Mouse (Mus musculus) kidney, adult 11 months (tissue): ENCODE data around the gene Snapc3.
"Not testable (repeated sequence)": the region's sequence is repeated elsewhere in the genome, so short reads cannot be mapped to it uniquely, and the experiment has no call there.

Experiments used
- DNase-seq: peaks from one replicate; pipeline ENCODE4 v3.0.0; 2022

Snapc3 gene

DNA sequence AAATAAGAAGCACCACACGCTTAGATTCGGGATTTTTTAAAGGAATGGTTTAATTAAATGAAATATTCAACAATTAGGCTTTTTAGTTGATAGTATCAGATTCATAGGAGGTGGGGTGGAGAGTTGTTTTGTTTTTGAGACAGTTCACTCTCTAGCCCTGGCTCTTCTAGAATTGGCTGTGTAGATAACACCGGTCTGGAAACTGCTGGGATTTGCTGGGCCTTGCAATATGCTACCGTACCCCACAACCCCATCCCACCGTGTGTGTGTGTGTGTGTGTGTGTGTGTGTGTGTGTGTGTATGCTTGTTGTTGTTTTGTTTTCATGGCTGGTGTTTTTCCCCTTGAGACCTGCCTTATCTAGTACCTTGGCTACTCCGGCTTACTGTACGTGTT, 83.5 kb downstream of the Snapc3 start:
- DNase-seq, result no peak

DNA sequence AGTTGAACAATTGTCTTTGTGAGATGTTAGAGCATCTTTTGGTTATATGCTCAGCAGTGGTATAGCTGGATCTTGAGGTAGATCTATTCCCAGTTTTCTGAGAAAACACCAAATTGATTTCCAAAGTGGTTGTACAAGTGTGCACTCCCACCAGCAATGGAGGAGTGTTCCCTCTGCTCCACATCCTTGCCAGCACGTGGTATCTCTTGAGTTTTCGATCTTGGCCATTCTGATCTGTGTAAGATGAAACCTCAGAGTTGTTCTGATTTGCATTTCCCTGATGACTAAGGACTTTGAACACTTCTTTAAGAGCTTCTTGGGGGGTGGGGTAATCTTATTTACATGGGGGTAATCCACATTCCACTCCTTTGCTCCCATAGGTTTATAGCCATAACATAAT, 92.1 kb downstream of the Snapc3 start:
- no peak for DNase-seq

DNA sequence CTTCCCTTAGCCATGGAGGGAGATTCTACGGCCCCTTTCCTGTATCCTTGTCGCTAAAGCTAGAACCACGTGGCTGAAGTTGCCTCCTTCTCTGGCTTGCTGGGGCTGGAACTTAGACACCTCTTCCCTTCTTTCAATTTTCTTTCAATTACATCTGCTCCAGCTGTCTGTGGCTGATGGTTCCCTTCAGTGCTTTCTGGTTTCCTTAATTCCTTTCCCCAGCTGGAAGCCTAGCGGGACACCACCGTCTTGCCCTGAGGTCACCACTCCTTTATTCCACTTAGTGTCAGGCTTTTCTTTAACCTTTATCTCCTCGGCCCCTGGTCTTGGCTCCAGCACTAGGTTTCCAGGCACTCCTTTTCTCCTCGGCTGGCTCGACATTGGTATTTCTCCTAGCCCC, 93.6 kb downstream of the Snapc3 start:
- no peak for DNase-seq

DNA sequence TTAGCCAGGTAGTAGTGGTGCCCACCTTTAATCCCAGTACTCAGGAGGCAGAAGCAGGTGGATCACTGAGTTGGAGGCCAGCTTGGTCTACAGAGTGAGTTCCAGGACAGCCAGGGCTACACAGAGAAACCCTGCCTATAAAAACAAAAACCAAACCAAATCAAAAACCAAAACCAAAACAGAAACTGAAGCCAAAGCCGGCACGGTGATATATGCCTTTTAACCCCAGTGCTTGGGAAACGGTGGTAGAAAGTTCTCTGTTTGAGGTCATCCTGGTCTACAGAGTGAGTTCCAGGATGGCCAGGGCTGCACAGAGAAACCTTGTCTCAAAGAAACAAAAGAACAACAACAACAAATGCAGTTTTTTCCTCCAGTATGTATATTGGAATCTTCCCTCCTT, 94.7 kb downstream of the Snapc3 start:
- DNase-seq, result no peak

DNA sequence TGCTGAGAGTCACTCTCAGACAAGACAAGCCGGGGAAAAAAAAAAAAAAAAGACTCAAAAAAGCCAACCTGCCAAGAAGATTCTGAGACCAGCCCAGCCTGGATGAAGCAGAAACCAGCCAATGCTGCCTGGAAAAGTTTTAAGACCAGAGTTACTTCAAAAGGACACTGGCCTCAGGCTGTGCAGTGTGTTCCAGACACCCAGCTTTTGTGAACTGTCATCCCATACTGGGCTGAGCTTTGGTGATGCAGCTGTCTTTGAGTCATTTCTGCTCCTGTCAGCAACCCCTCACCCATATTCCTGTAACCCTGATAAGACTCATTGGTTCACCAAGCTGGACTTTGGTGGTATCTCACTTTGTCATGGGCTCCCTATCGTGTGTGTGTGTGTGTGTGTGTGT, 95.1 kb downstream of the Snapc3 start:
- DNase-seq, result no peak

DNA sequence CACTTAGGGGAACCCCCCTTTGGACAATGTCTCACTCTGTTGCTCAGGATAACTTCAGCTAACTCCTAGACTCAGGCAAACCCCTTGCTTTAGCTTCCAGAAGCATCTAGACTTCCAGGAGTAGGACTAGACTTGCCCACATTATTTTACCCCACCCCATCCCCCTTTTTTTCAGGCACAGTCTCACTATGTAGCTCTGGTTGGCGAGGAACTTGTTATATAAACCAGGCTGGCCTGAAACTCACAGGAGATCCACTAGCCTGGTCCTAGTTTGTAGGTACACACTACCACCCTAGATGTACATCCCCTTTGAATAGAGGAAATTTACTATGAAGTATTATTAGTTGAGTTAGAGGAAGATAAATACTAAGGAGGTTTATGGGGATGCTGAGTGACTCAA, 96.7 kb downstream of the Snapc3 start:
- DNase-seq, result no peak

DNA sequence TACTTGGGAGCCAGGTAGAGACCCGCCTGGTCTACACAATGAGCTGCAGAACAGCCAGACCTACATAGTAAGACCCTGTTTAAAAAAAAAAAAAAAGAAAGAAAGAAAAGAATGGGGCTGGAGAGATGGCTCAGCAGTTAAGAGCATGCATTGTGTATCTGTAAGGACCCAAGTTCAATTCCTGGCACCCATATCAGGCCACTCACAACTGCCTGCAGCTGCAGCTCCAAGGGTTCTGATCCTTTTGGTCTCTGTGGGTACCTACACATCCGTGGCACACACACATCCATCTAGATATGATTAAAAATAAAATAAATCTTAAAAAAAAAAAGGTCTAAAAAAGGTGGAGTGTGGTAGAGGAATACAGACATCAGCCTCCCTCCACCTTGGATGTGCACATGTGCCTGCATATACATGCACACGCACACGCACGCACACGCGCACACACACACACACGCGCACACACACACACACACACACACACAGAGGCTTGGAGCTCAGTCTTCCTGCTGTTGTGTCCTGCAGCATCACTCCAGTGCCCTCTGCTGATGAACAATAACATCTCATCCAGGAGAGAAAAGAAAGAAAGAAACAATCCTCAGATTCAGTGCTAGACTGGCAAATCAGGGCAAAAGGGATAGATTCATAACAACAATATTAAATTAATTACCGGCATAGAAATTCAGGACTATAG, 97.6 kb downstream of the Snapc3 start:
- no peak for DNase-seq

DNA sequence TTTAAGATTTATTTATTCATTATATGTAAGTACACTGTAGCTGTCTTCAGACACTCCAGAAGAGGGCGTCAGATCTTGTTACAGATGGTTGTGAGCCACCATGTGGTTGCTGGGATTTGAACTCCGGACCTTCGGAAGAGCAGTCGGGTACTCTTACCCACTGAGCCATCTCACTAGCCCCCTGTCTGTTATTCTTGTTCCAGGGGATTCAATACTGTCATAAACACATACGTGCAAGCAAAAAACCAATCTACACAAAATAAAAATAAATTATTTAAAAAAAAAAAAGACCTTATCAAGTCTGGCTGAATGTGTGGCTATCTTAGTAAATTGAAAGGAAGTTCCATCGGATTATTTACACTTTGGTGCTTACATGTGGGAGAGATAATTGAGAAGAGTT, 98.6 kb downstream of the Snapc3 start:
- DNase-seq, result not testable (repeated sequence)
